Mouse (Mus musculus) lung, postnatal 14 days (tissue): Measurements from ENCODE around the gene Hils1.

Source experiments
- DNase-seq: peaks from one replicate; pipeline ENCODE4 v3.0.0; 2021

Gene Hils1

GRCm38 (mm10) chr11:94967419-94967818, at the start of gene Hils1:
Hils1 (plus strand) TSS chr11:94967593.
- no peak for DNase-seq

- no peak for DNase-seq
Measured at GRCm38 (mm10) chr11:94917717-94918116, 49.7 kb upstream of the Hils1 start.

- no peak for DNase-seq
Measured at GRCm38 (mm10) chr11:94920996-94921401, 46.4 kb upstream of the Hils1 start.

- DNase-seq, result no peak
Measured at GRCm38 (mm10) chr11:94924977-94925376, 42.4 kb upstream of the Hils1 start.

- DNase-seq, result no peak
Measured at GRCm38 (mm10) chr11:94926431-94926830, 41.0 kb upstream of the Hils1 start.

GRCm38 (mm10) chr11:94927771-94928291, 39.6 kb upstream of the Hils1 start:
- no peak for DNase-seq

- peak; percentile 90 for DNase-seq
Measured at GRCm38 (mm10) chr11:94928820-94929219, 38.6 kb upstream of the Hils1 start.

- DNase-seq, result no peak
Measured at GRCm38 (mm10) chr11:94929599-94929998, 37.8 kb upstream of the Hils1 start.

- DNase-seq, result no peak
Measured at GRCm38 (mm10) chr11:94930151-94930550, 37.2 kb upstream of the Hils1 start.

- no peak for DNase-seq
Measured at GRCm38 (mm10) chr11:94933584-94933983, 33.8 kb upstream of the Hils1 start.

GRCm38 (mm10) chr11:94934526-94934925, 32.9 kb upstream of the Hils1 start:
- DNase-seq, result no peak

- peak; percentile 78 for DNase-seq
Measured at GRCm38 (mm10) chr11:94936045-94936444, 31.3 kb upstream of the Hils1 start, which contains the start of gene Col1a1. Col1a1 (plus strand) TSS chr11:94936224.

- DNase-seq, result peak; percentile 95
Measured at GRCm38 (mm10) chr11:94936851-94937295, 30.5 kb upstream of the Hils1 start.

- DNase-seq, result no peak
Measured at GRCm38 (mm10) chr11:94937335-94937781, 30.0 kb upstream of the Hils1 start.

- no peak for DNase-seq
Measured at GRCm38 (mm10) chr11:94937787-94938186, 29.6 kb upstream of the Hils1 start.

- DNase-seq, result no peak
Measured at GRCm38 (mm10) chr11:94938296-94938695, 29.1 kb upstream of the Hils1 start.

GRCm38 (mm10) chr11:94939280-94939679, 28.1 kb upstream of the Hils1 start:
- peak; percentile 86 for DNase-seq

- no peak for DNase-seq
Measured at GRCm38 (mm10) chr11:94941121-94941520, 26.3 kb upstream of the Hils1 start.

- DNase-seq, result no peak
Measured at GRCm38 (mm10) chr11:94941776-94942175, 25.6 kb upstream of the Hils1 start.

GRCm38 (mm10) chr11:94942282-94943023, 24.9 kb upstream of the Hils1 start:
- peak; percentile 67 for DNase-seq

GRCm38 (mm10) chr11:94943054-94943453, 24.3 kb upstream of the Hils1 start:
- DNase-seq, result no peak

GRCm38 (mm10) chr11:94944295-94944694, 23.1 kb upstream of the Hils1 start:
- DNase-seq, result no peak

- no peak for DNase-seq
Measured at GRCm38 (mm10) chr11:94945236-94945635, 22.2 kb upstream of the Hils1 start.

- no peak for DNase-seq
Measured at GRCm38 (mm10) chr11:94952169-94952568, 15.2 kb upstream of the Hils1 start.

GRCm38 (mm10) chr11:94955103-94955502, 12.3 kb upstream of the Hils1 start:
- DNase-seq, result no peak
